Mouse (Mus musculus): ENCODE results near the gene Slc25a45. TPM values are rescaled to one million over a fixed set of nuclear protein-coding genes. Genes with fewer than 3 reads are reported as not detected.

Gene Slc25a45
- polyA plus RNA-seq, 1 experiment from 2014 or later, result 3.0 TPM

- Histone ChIP-seq H3K27me3 (replicated peaks; ENCODE audit: control insufficient read depth, insufficient read depth, low read length) (no peaks in the 10 kb centered on the region), H3K4me1 (ENCODE audit: control insufficient read depth, insufficient read depth, low read length) (peaks cover 23% of the 10 kb centered on the region), H3K36me3 (ENCODE audit: control insufficient read depth, insufficient read depth, low read length) (peaks cover 9% of the 10 kb centered on the region), H3K4me3 (ENCODE audit: low read depth, low read length) (peak overlapping the region; percentile 77), H3K9me3 (ENCODE audit: control insufficient read depth, low read length) (no peaks in the 10 kb centered on the region), H3K9ac (ENCODE audit: low read depth, low read length) (peak overlapping the region; percentile 92), H3K27ac (replicated peaks; ENCODE audit: low read depth, low read length) (peak overlapping the region; percentile 86), H3K4me2 (ENCODE audit: low read depth, low read length) (peak overlapping the region; percentile 87)
- DNase-seq (ENCODE audit: low spot score) (peak; percentile 100), ATAC-seq (ENCODE audit: low read depth) (peak; percentile 96)
- WGBS, result under 1% methylated on average over 52 of the region's 59 CpGs
Measured at GRCm38 (mm10) chr19:5912103-5913006, 34.7 kb downstream of the Slc25a45 start.

- Histone ChIP-seq H3K4me3 (ENCODE audit: low read depth, low read length) (peak within 1 kb of the TSS; percentile 77), H3K9ac (ENCODE audit: low read depth, low read length) (peak within 1 kb of the TSS; percentile 92), H3K4me2 (ENCODE audit: low read depth, low read length) (peak within 1 kb of the TSS; percentile 87), H3K27me3 (replicated peaks; ENCODE audit: control insufficient read depth, insufficient read depth, low read length) (no peaks in the 10 kb centered on the region), H3K27ac (replicated peaks; ENCODE audit: low read depth, low read length) (peak within 1 kb of the TSS; percentile 86), H3K36me3 (ENCODE audit: control insufficient read depth, insufficient read depth, low read length) (peaks cover 14% of the 10 kb centered on the region), H3K4me1 (ENCODE audit: control insufficient read depth, insufficient read depth, low read length) (peaks cover 23% of the 10 kb centered on the region), H3K9me3 (ENCODE audit: control insufficient read depth, low read length) (no peaks in the 10 kb centered on the region)
- 19% methylated on average over 13 of the region's 13 CpGs for WGBS
- DNase-seq (ENCODE audit: low spot score), result no peak
- ATAC-seq (ENCODE audit: low read depth), result no peak
Measured at GRCm38 (mm10) chr19:5913007-5913719, 35.6 kb downstream of the Slc25a45 start, which contains the start of gene Dpf2. TSS of gene Dpf2 (minus strand) at chr19:5913010.

- Histone ChIP-seq H3K4me3 (ENCODE audit: low read depth, low read length) (no peak overlapping the region; the same call in 1 of the 2 replicates), H3K4me1 (ENCODE audit: control insufficient read depth, insufficient read depth, low read length) (peaks cover 7% of the 10 kb centered on the region; the same call in 1 of the 2 replicates), H3K4me2 (ENCODE audit: low read depth, low read length) (peak overlapping the region; percentile 34; the same call in 1 of the 2 replicates), H3K27ac (replicated peaks; ENCODE audit: low read depth, low read length) (no peak overlapping the region), H3K9ac (ENCODE audit: low read depth, low read length) (0 out of 2 replicates have a peak overlapping the region, but pooled peaks have one; percentile 49), H3K36me3 (ENCODE audit: control insufficient read depth, insufficient read depth, low read length) (peaks cover 18% of the 10 kb centered on the region), H3K27me3 (replicated peaks; ENCODE audit: control insufficient read depth, insufficient read depth, low read length) (no peaks in the 10 kb centered on the region; the same call in 1 of the 2 replicates), H3K9me3 (ENCODE audit: control insufficient read depth, low read length) (no peaks in the 10 kb centered on the region)
- 19% methylated on average over 9 of the region's 9 CpGs for WGBS
- ATAC-seq (ENCODE audit: low read depth) (0 out of 2 replicates have a peak, but pooled peaks have one; percentile 4), DNase-seq (ENCODE audit: low spot score) (no peak)
Measured at GRCm38 (mm10) chr19:5921715-5922114, 44.1 kb downstream of the Slc25a45 start.

- no peaks in the 10 kb centered on the region; the same call in 1 of the 2 replicates for H3K27me3 ChIP-seq (replicated peaks; ENCODE audit: control insufficient read depth, insufficient read depth, low read length)
- peaks cover 12% of the 10 kb centered on the region for H3K36me3 ChIP-seq (ENCODE audit: control insufficient read depth, insufficient read depth, low read length)
- 72% methylated on average over 15 of the region's 15 CpGs for WGBS
- no peaks in the 10 kb centered on the region for H3K9me3 ChIP-seq (ENCODE audit: control insufficient read depth, low read length)
- H3K4me3 ChIP-seq (ENCODE audit: low read depth, low read length), result no peak overlapping the region; the same call in 1 of the 2 replicates
- H3K4me2 ChIP-seq (ENCODE audit: low read depth, low read length), result peak overlapping the region; percentile 96; the same call in 1 of the 2 replicates
- peaks cover 10% of the 10 kb centered on the region for H3K4me1 ChIP-seq (ENCODE audit: control insufficient read depth, insufficient read depth, low read length)
- no peak overlapping the region for H3K27ac ChIP-seq (replicated peaks; ENCODE audit: low read depth, low read length)
- no peak for ATAC-seq (ENCODE audit: low read depth)
- DNase-seq (ENCODE audit: low spot score), result no peak
- H3K9ac ChIP-seq (ENCODE audit: low read depth, low read length), result peak overlapping the region; percentile 34; the same call in 1 of the 2 replicates
Measured at GRCm38 (mm10) chr19:5922119-5922942, 44.7 kb downstream of the Slc25a45 start.

- Histone ChIP-seq H3K36me3 (ENCODE audit: control insufficient read depth, insufficient read depth, low read length) (peaks cover 5% of the 10 kb centered on the region), H3K27ac (replicated peaks; ENCODE audit: low read depth, low read length) (no peak overlapping the region), H3K9me3 (ENCODE audit: control insufficient read depth, low read length) (no peaks in the 10 kb centered on the region), H3K4me3 (ENCODE audit: low read depth, low read length) (no peak overlapping the region), H3K4me2 (ENCODE audit: low read depth, low read length) (peak overlapping the region; percentile 96; the same call in 1 of the 2 replicates), H3K4me1 (ENCODE audit: control insufficient read depth, insufficient read depth, low read length) (peaks cover 11% of the 10 kb centered on the region), H3K27me3 (replicated peaks; ENCODE audit: control insufficient read depth, insufficient read depth, low read length) (no peaks in the 10 kb centered on the region; the same call in 1 of the 2 replicates), H3K9ac (ENCODE audit: low read depth, low read length) (0 out of 2 replicates have a peak overlapping the region, but pooled peaks have one; percentile 6)
- 87% methylated on average over 3 of the region's 3 CpGs for WGBS
- DNase-seq (ENCODE audit: low spot score) (no peak), ATAC-seq (ENCODE audit: low read depth) (no peak)
Measured at GRCm38 (mm10) chr19:5922963-5923362, 45.4 kb downstream of the Slc25a45 start.

GRCm38 (mm10) chr19:5923990-5924712 is 46.5 kb downstream of the Slc25a45 start:
- DNase-seq (ENCODE audit: low spot score) (peak; percentile 96), ATAC-seq (ENCODE audit: low read depth) (peak; percentile 85)
- no peaks in the 10 kb centered on the region; the same call in 1 of the 2 replicates for H3K27me3 ChIP-seq (replicated peaks; ENCODE audit: control insufficient read depth, insufficient read depth, low read length)
- WGBS, result under 1% methylated on average over 37 of the region's 38 CpGs
- H3K4me2 ChIP-seq (ENCODE audit: low read depth, low read length), result peak overlapping the region; percentile 96
- H3K4me1 ChIP-seq (ENCODE audit: control insufficient read depth, insufficient read depth, low read length), result peaks cover 17% of the 10 kb centered on the region
- H3K9me3 ChIP-seq (ENCODE audit: control insufficient read depth, low read length), result no peaks in the 10 kb centered on the region
- peak overlapping the region; percentile 63 for H3K4me3 ChIP-seq (ENCODE audit: low read depth, low read length)
- H3K9ac ChIP-seq (ENCODE audit: low read depth, low read length), result peak overlapping the region; percentile 60
- H3K36me3 ChIP-seq (ENCODE audit: control insufficient read depth, insufficient read depth, low read length), result no peaks in the 10 kb centered on the region
- peak overlapping the region; percentile 77 for H3K27ac ChIP-seq (replicated peaks; ENCODE audit: low read depth, low read length)

- no peaks in the 10 kb centered on the region; the same call in 1 of the 2 replicates for H3K27me3 ChIP-seq (replicated peaks; ENCODE audit: control insufficient read depth, insufficient read depth, low read length)
- no peaks in the 10 kb centered on the region for H3K36me3 ChIP-seq (ENCODE audit: control insufficient read depth, insufficient read depth, low read length)
- DNase-seq (ENCODE audit: low spot score), result peak; percentile 98
- ATAC-seq (ENCODE audit: low read depth), result peak; percentile 95
- H3K9me3 ChIP-seq (ENCODE audit: control insufficient read depth, low read length), result no peaks in the 10 kb centered on the region
- peak within 1 kb of the TSS; percentile 77 for H3K27ac ChIP-seq (replicated peaks; ENCODE audit: low read depth, low read length)
- peak within 1 kb of the TSS; percentile 96 for H3K4me2 ChIP-seq (ENCODE audit: low read depth, low read length)
- H3K4me1 ChIP-seq (ENCODE audit: control insufficient read depth, insufficient read depth, low read length), result peaks cover 17% of the 10 kb centered on the region
- peak within 1 kb of the TSS; percentile 63 for H3K4me3 ChIP-seq (ENCODE audit: low read depth, low read length)
- WGBS, result under 1% methylated on average over 15 of the region's 18 CpGs
- H3K9ac ChIP-seq (ENCODE audit: low read depth, low read length), result peak within 1 kb of the TSS; percentile 60
Measured at GRCm38 (mm10) chr19:5924713-5925093, 47.1 kb downstream of the Slc25a45 start, which contains the start of gene Cdc42ep2. TSS of gene Cdc42ep2 (minus strand) at chr19:5924816.

Measured in embryonic facial prominence, embryonic 14.5 days (tissue).